Mouse (Mus musculus) intestine, postnatal 0 days (tissue): ENCODE results near the gene Sart1. TPM values are rescaled to one million over a fixed set of nuclear protein-coding genes. Genes with fewer than 3 reads are reported as not detected.
A peak's percentile ranks its signal among the peaks of the same experiment; 100 is the strongest.

ENCODE experiments used
- ATAC-seq: fragments of 200-750 bp; cut with Nextera tagmentation; 2 replicates; pipeline ENCODE4 v1.8.0; 2017; ENCODE audit warnings: mild to moderate bottlenecking, moderate TSS enrichment, moderate library complexity
- H3K27ac ChIP-seq: fragments of 300-500 bp; sonication (generic); 2 replicates; pipeline ENCODE4 v1.5.1; 2014; ENCODE audit warnings: mild to moderate bottlenecking, low read depth, low read length, moderate library complexity
- H3K27me3 ChIP-seq: fragments of 300-500 bp; sonication (generic); replicated peaks from 2 replicates; pipeline ENCODE4 v1.6.1; 2014; ENCODE audit warnings: low read length, mixed read lengths; ENCODE audit not compliant: control insufficient read depth, insufficient read depth
- H3K36me3 ChIP-seq: fragments of 300-500 bp; sonication (generic); 2 replicates; pipeline ENCODE4 v1.6.1; 2014; ENCODE audit warnings: mild to moderate bottlenecking, moderate library complexity; ENCODE audit not compliant: control insufficient read depth, insufficient read depth
- H3K4me1 ChIP-seq: fragments of 300-500 bp; sonication (generic); replicated peaks from 2 replicates; pipeline ENCODE4 v1.6.1; 2014; ENCODE audit warnings: antibody characterized with exemption, low read length, mixed read lengths; ENCODE audit not compliant: control insufficient read depth, insufficient read depth
- H3K4me2 ChIP-seq: fragments of 300-500 bp; sonication (generic); replicated peaks from 2 replicates; pipeline ENCODE4 v1.6.1; 2014; ENCODE audit warnings: low read depth, mild to moderate bottlenecking, moderate library complexity
- H3K4me3 ChIP-seq: fragments of 300-500 bp; sonication (generic); 2 replicates; pipeline ENCODE4 v1.5.1; 2014; ENCODE audit warnings: low read depth, low read length
- H3K9ac ChIP-seq: fragments of 300-500 bp; sonication (generic); 2 replicates; pipeline ENCODE4 v1.6.1; 2014; ENCODE audit warnings: mild to moderate bottlenecking, low read depth, low read length
- H3K9me3 ChIP-seq: fragments of 300-500 bp; sonication (generic); 2 replicates; pipeline ENCODE4 v1.6.1; 2016; ENCODE audit warnings: mixed run types; ENCODE audit not compliant: control insufficient read depth
- CTCF ChIP-seq: sonication (generic); IDR thresholded peaks from 2 replicates; pipeline ENCODE4 v1.5.1; 2016; ENCODE audit warnings: low read depth, mild to moderate bottlenecking, control low read depth, antibody characterized with exemption, moderate library complexity
- WGBS: fragments of 180-500 bp; shearing (Covaris S2); extraction: QIAGEN DNeasy Blood & Tissue Kit; methylation state at CpG from one replicate; pipeline ENCODE4 v1.1.7; 2014; 5-methylcytosine and 5-hydroxymethylcytosine counted together
- polyA plus RNA-seq: library from polyadenylated mRNA; unstranded; fragments of >200 nt; fragmentation: Nextera tagmentation; extraction: Ambion mirVana; gene quantifications from 2 replicates; pipeline ENCODE4 v1.2.1, GENCODE M21; 2015

Sart1 gene
- polyA plus RNA-seq, 1 experiment from 2014 or later = 53.7 TPM

GRCm38 (mm10) chr19:5367455-5367854 lies 21.0 kb downstream of the Sart1 start:
- Histone ChIP-seq H3K9ac (peak overlapping the region; percentile 84), H3K4me1 (peaks cover 6% of the 10 kb centered on the region; the same call in 1 of the 2 replicates), H3K9me3 (no peaks in the 10 kb centered on the region), H3K4me3 (peak overlapping the region; percentile 95), H3K36me3 (peaks cover 50% of the 10 kb centered on the region), H3K27ac (peak overlapping the region; percentile 97), H3K27me3 (no peaks in the 10 kb centered on the region), H3K4me2 (peak overlapping the region; percentile 89)
- ATAC-seq = no peak
- WGBS = 6% methylated on average over 11 of the region's 11 CpGs
- TF ChIP-seq CTCF = peak; percentile 67

- no peak for TF ChIP-seq CTCF
Measured at GRCm38 (mm10) chr19:5367053-5367359, 21.5 kb downstream of the Sart1 start, which contains the start of gene Banf1. Gene Banf1, minus strand, starts transcription at chr19:5367168.

GRCm38 (mm10) chr19:5366175-5367052 lies 22.1 kb downstream of the Sart1 start, which contains the start of gene Eif1ad:
Gene Eif1ad, plus strand, starts transcription at chr19:5366741.
- no peaks in the 10 kb centered on the region for H3K27me3 ChIP-seq
- peak; percentile 92 for ATAC-seq
- under 1% methylated on average over 85 of the region's 92 CpGs for WGBS
- peaks cover 42% of the 10 kb centered on the region for H3K36me3 ChIP-seq
- peak within 1 kb of the TSS; percentile 97 for H3K27ac ChIP-seq
- TF ChIP-seq CTCF = peak; percentile 52
- peak within 1 kb of the TSS; percentile 95 for H3K4me3 ChIP-seq
- peak within 1 kb of the TSS; percentile 89 for H3K4me2 ChIP-seq
- H3K9me3 ChIP-seq = no peaks in the 10 kb centered on the region
- peak within 1 kb of the TSS; percentile 84 for H3K9ac ChIP-seq
- peaks cover 6% of the 10 kb centered on the region; the same call in 1 of the 2 replicates for H3K4me1 ChIP-seq

More at GRCm38 (mm10) chr19:5367053-5367359, 21.5 kb downstream of the Sart1 start, which contains the start of gene Banf1:
- peak; percentile 2; the same call in 1 of the 2 replicates for ATAC-seq
- Histone ChIP-seq H3K4me3 (peak within 1 kb of the TSS; percentile 95), H3K36me3 (peaks cover 46% of the 10 kb centered on the region), H3K9me3 (no peaks in the 10 kb centered on the region), H3K4me2 (peak within 1 kb of the TSS; percentile 89), H3K9ac (peak within 1 kb of the TSS; percentile 84), H3K27me3 (no peaks in the 10 kb centered on the region), H3K4me1 (peaks cover 6% of the 10 kb centered on the region; the same call in 1 of the 2 replicates), H3K27ac (peak within 1 kb of the TSS; percentile 97)
- 0% methylated on average over 33 of the region's 33 CpGs for WGBS

- ATAC-seq = no peak
- Histone ChIP-seq H3K27me3 (no peaks in the 10 kb centered on the region), H3K36me3 (peaks cover 38% of the 10 kb centered on the region), H3K9me3 (no peaks in the 10 kb centered on the region), H3K9ac (peak overlapping the region; percentile 84), H3K4me1 (peaks cover 6% of the 10 kb centered on the region; the same call in 1 of the 2 replicates), H3K4me3 (peak overlapping the region; percentile 95), H3K27ac (peak overlapping the region; percentile 97; the same call in 1 of the 2 replicates), H3K4me2 (peak overlapping the region; percentile 89)
- TF ChIP-seq CTCF = no peak
- 14% methylated on average over 11 of the region's 11 CpGs for WGBS
Measured at GRCm38 (mm10) chr19:5365751-5366150, 22.8 kb downstream of the Sart1 start.

GRCm38 (mm10) chr19:5364124-5364523 lies 24.4 kb downstream of the Sart1 start:
- Histone ChIP-seq H3K4me3 (no peak overlapping the region), H3K27me3 (no peaks in the 10 kb centered on the region), H3K4me2 (no peak overlapping the region), H3K4me1 (peaks cover 6% of the 10 kb centered on the region; the same call in 1 of the 2 replicates), H3K9ac (no peak overlapping the region), H3K27ac (0 out of 2 replicates have a peak overlapping the region, but pooled peaks have one; percentile 66), H3K9me3 (no peaks in the 10 kb centered on the region), H3K36me3 (peaks cover 23% of the 10 kb centered on the region)
- TF ChIP-seq CTCF = 0 out of 2 replicates have a peak, but pooled peaks have one; percentile 14
- 58% methylated on average over 2 of the region's 2 CpGs for WGBS
- ATAC-seq = peak; percentile 18

- no peak overlapping the region for H3K9ac ChIP-seq
- 84% methylated on average over 2 of the region's 2 CpGs for WGBS
- H3K9me3 ChIP-seq = no peaks in the 10 kb centered on the region
- no peak for ATAC-seq
- H3K4me1 ChIP-seq = 0 out of 2 replicates have a peak, but pooled peaks cover 2% of the 10 kb centered on the region
- H3K4me3 ChIP-seq = no peak overlapping the region
- H3K36me3 ChIP-seq = peaks cover 11% of the 10 kb centered on the region; the same call in 1 of the 2 replicates
- H3K27me3 ChIP-seq = no peaks in the 10 kb centered on the region
- no peak for TF ChIP-seq CTCF
- no peak overlapping the region for H3K27ac ChIP-seq
- H3K4me2 ChIP-seq = no peak overlapping the region
Measured at GRCm38 (mm10) chr19:5362186-5362585, 26.3 kb downstream of the Sart1 start.
